Mouse (Mus musculus): ENCODE measurements around the gene Trappc12.

Trappc12 gene

GRCm38 (mm10) chr12:28714822-28715632, 35.2 kb downstream of the Trappc12 start:
- peaks cover 5% of the 10 kb centered on the region for H3K36me3 ChIP-seq (ENCODE audit: control insufficient read depth, insufficient read depth, low read length, poor library complexity, severe bottlenecking)

GRCm38 (mm10) chr12:28710566-28711185, 39.6 kb downstream of the Trappc12 start:
- no peaks in the 10 kb centered on the region for H3K27me3 ChIP-seq (ENCODE audit: control insufficient read depth, insufficient read depth, low read length, poor library complexity, severe bottlenecking)
- no peak for DNase-seq (ENCODE audit: low read depth, low spot score)

More at GRCm38 (mm10) chr12:28714822-28715632, 35.2 kb downstream of the Trappc12 start:
- H3K27me3 ChIP-seq (ENCODE audit: control insufficient read depth, insufficient read depth, low read length, poor library complexity, severe bottlenecking), result no peaks in the 10 kb centered on the region
- no peak for DNase-seq (ENCODE audit: low read depth, low spot score)

DNA sequence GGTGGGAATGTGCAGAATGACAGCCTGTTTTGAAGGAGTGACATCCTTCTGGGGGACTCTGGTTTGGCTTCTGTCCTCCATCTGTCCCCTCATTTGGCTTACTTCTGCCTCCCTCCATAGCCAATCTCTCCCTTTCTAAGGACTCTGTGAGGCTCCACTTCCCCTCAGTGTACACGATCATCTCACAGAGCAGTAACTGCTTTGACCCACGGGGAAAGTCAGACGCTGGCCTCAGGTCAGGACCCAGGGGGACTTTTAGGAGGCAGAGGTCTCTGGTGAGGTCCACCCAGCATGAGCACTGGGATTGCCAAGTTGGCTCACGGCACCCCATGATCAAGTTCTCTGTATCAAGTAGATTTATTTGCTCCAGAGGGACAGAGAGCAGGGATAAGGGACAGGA, 42.1 kb downstream of the Trappc12 start:
- H3K27me3 ChIP-seq (ENCODE audit: control insufficient read depth, insufficient read depth, low read length, poor library complexity, severe bottlenecking), result no peaks in the 10 kb centered on the region
- DNase-seq (ENCODE audit: low read depth, low spot score), result no peak
- peaks cover 1% of the 10 kb centered on the region for H3K36me3 ChIP-seq (ENCODE audit: control insufficient read depth, insufficient read depth, low read length, poor library complexity, severe bottlenecking)

More at GRCm38 (mm10) chr12:28710566-28711185, 39.6 kb downstream of the Trappc12 start:
- peaks cover 1% of the 10 kb centered on the region for H3K36me3 ChIP-seq (ENCODE audit: control insufficient read depth, insufficient read depth, low read length, poor library complexity, severe bottlenecking)

DNA sequence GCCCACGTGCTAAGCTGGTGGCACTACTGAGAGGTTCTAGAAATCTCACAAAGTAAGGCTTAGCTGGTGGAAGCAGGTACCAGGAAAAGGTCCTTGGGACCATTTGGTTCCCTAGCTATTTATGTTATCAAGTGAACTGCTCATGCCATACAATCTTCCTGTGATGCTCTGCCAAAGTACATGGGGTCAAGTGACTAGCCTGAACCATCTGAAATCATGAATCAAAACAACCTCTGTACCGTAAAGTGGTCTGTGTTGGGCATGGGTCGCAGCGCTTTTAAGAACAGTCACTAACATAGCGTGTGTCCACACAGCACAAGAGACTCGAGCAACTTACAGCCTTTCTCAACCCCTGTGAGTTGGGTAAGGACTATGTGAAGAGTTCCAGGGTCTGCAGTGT, 45.1 kb downstream of the Trappc12 start:
- Histone ChIP-seq H3K27me3 (ENCODE audit: control insufficient read depth, insufficient read depth, low read length, poor library complexity, severe bottlenecking) (no peaks in the 10 kb centered on the region), H3K36me3 (ENCODE audit: control insufficient read depth, insufficient read depth, low read length, poor library complexity, severe bottlenecking) (no peaks in the 10 kb centered on the region; the same call in 1 of the 2 replicates)
- DNase-seq (ENCODE audit: low read depth, low spot score), result no peak

GRCm38 (mm10) chr12:28704381-28704780, 45.9 kb downstream of the Trappc12 start:
- H3K27me3 ChIP-seq (ENCODE audit: control insufficient read depth, insufficient read depth, low read length, poor library complexity, severe bottlenecking), result no peaks in the 10 kb centered on the region
- DNase-seq (ENCODE audit: low read depth, low spot score), result no peak

GRCm38 (mm10) chr12:28701302-28701701, 49.0 kb downstream of the Trappc12 start:
- no peaks in the 10 kb centered on the region; the same call in 1 of the 2 replicates for H3K36me3 ChIP-seq (ENCODE audit: control insufficient read depth, insufficient read depth, low read length, poor library complexity, severe bottlenecking)
- no peak for DNase-seq (ENCODE audit: low read depth, low spot score)
- no peaks in the 10 kb centered on the region for H3K27me3 ChIP-seq (ENCODE audit: control insufficient read depth, insufficient read depth, low read length, poor library complexity, severe bottlenecking)

More at GRCm38 (mm10) chr12:28704381-28704780, 45.9 kb downstream of the Trappc12 start:
- no peaks in the 10 kb centered on the region; the same call in 1 of the 2 replicates for H3K36me3 ChIP-seq (ENCODE audit: control insufficient read depth, insufficient read depth, low read length, poor library complexity, severe bottlenecking)

- H3K36me3 ChIP-seq (ENCODE audit: control insufficient read depth, insufficient read depth, low read length, poor library complexity, severe bottlenecking), result no peaks in the 10 kb centered on the region; the same call in 1 of the 2 replicates
- no peaks in the 10 kb centered on the region for H3K27me3 ChIP-seq (ENCODE audit: control insufficient read depth, insufficient read depth, low read length, poor library complexity, severe bottlenecking)
- DNase-seq (ENCODE audit: low read depth, low spot score), result no peak
These were observed 49.7 kb downstream of the Trappc12 start for GRCm38 (mm10) chr12:28700561-28701025.

- no peaks in the 10 kb centered on the region for H3K27me3 ChIP-seq (ENCODE audit: control insufficient read depth, insufficient read depth, low read length, poor library complexity, severe bottlenecking)
- H3K36me3 ChIP-seq (ENCODE audit: control insufficient read depth, insufficient read depth, low read length, poor library complexity, severe bottlenecking), result no peaks in the 10 kb centered on the region; the same call in 1 of the 2 replicates
- no peak for DNase-seq (ENCODE audit: low read depth, low spot score)
These were observed 50.2 kb downstream of the Trappc12 start for GRCm38 (mm10) chr12:28700101-28700511.

DNA sequence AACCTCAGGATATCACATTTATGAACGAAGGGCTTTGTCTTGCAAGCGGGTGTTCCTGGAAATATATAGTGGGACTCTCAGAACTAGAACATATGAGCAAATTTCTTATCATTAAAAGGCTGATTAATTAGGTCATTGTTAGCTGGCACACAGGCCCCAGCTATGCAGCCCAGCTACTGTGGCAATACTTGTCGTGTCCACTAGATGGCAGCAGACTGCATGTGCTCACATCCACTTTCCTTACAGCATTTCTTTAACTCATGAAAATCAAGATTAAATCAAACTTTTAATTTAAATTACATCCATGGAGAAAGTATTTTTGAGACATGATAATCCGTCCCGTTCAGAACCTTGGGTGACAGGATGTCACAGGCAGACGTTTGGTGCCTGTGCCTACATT, 50.6 kb downstream of the Trappc12 start:
- H3K36me3 ChIP-seq (ENCODE audit: control insufficient read depth, insufficient read depth, low read length, poor library complexity, severe bottlenecking), result no peaks in the 10 kb centered on the region; the same call in none of the 2 replicates
- no peaks in the 10 kb centered on the region for H3K27me3 ChIP-seq (ENCODE audit: control insufficient read depth, insufficient read depth, low read length, poor library complexity, severe bottlenecking)
- peak; percentile 81 for DNase-seq (ENCODE audit: low read depth, low spot score)

DNA sequence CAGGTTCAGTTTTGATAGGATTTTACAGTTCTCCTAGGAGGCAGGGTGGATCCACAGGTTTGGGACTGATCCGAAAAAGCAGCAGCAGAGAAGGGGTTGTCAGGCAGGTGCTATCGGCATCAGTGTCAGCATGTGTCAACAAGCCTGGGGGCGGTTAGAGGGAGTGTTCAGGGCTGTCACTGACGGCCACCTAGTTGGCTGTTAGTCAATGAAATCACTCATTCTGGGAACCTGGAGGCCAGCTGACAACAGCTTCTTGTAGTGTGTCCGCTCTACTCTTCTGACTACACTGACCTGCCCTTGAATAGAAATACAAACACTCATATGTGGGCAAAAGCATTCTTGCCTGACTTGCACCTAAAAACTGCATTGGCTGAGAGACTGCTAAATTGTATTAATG, 51.2 kb downstream of the Trappc12 start:
- H3K27me3 ChIP-seq (ENCODE audit: control insufficient read depth, insufficient read depth, low read length, poor library complexity, severe bottlenecking), result no peaks in the 10 kb centered on the region
- no peaks in the 10 kb centered on the region; the same call in none of the 2 replicates for H3K36me3 ChIP-seq (ENCODE audit: control insufficient read depth, insufficient read depth, low read length, poor library complexity, severe bottlenecking)

DNA sequence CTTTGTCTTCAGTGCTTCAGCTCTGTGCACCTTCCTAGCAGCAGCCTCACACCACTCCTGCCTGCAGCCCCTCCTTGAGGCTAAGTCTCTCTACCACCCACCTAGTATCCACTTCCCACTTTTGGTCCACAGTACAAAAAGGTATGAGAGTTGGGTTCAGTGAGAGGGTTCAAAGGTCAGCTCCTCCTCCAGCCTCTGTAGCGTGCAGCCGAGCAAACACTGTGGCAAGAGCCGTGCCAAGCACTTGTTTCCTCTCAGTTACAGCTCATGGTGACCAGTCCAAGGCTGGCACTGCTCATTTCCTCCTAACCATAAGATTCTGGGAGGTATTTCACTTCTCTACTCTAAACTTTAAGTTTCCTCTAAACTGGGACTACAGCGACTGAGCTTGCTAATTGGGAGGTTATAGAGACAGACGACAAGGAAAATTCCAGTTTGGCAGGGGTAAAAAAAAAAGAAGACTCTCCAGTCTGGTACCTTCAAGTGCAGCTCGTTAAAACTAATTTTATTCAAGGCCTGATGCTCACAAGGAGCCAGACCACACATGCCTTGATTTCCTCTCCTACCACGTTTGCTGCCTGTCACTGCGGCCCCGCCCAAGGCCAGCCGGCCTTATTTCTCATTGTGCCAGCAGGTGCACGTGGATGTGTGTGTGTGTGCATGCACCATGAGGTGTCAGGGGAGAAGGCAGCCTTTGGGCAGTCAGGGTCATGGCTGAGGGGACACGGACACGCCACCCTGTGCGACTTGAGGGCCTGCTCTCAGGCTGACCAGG, 52.3 kb downstream of the Trappc12 start:
- H3K27me3 ChIP-seq (ENCODE audit: control insufficient read depth, insufficient read depth, low read length, poor library complexity, severe bottlenecking), result no peaks in the 10 kb centered on the region
- peak; percentile 11 for DNase-seq (ENCODE audit: low read depth, low spot score)

More for the DNA sequence above, 51.2 kb downstream of the Trappc12 start:
- DNase-seq (ENCODE audit: low read depth, low spot score), result no peak

DNA sequence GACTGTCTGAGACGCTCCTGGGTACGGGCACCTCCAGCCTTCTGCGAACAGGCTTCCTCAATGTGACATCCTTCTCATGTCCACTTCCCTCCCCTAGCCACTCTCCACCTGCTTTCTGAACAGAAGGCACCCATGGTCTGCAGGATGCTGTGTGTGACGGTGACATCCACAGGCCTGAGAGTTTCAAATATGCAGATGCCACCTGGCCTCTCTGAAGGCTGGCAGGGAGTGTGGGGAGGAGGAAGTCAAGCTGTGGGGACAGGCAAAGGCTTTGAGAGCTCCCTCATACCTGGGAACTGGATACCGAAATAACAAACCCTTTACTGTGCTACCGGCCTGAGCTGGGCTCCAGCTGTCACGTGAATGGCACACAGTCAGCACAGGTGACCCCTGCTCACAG, 55.5 kb downstream of the Trappc12 start:
- H3K36me3 ChIP-seq (ENCODE audit: control insufficient read depth, insufficient read depth, low read length, poor library complexity, severe bottlenecking), result no peaks in the 10 kb centered on the region; the same call in none of the 2 replicates
- no peak for DNase-seq (ENCODE audit: low read depth, low spot score)
- H3K27me3 ChIP-seq (ENCODE audit: control insufficient read depth, insufficient read depth, low read length, poor library complexity, severe bottlenecking), result no peaks in the 10 kb centered on the region

More for the DNA sequence above, 52.3 kb downstream of the Trappc12 start:
- no peaks in the 10 kb centered on the region; the same call in 1 of the 2 replicates for H3K36me3 ChIP-seq (ENCODE audit: control insufficient read depth, insufficient read depth, low read length, poor library complexity, severe bottlenecking)

- no peak for DNase-seq (ENCODE audit: low read depth, low spot score)
- no peaks in the 10 kb centered on the region for H3K27me3 ChIP-seq (ENCODE audit: control insufficient read depth, insufficient read depth, low read length, poor library complexity, severe bottlenecking)
- no peaks in the 10 kb centered on the region; the same call in none of the 2 replicates for H3K36me3 ChIP-seq (ENCODE audit: control insufficient read depth, insufficient read depth, low read length, poor library complexity, severe bottlenecking)
These were observed 56.0 kb downstream of the Trappc12 start for GRCm38 (mm10) chr12:28694231-28694630.

DNA sequence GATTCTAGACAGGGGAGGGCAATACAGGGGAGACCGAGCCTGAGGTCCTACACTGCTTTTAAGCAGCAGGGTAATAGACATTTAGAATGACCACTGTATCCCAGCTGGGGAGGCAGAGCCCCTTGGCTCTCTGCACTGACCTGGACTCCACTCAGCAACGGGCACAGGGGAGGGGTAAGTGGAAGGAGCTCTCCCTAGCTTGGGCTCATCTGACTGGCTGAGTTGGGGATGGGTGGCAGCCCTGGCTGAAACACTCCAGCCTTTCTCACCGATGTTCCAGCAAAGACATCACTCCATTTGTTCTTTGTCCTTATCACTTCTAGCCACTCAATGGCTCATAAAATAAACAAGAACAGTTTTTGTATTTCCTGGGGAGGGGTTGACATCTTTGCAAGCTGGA, 56.5 kb downstream of the Trappc12 start:
- DNase-seq (ENCODE audit: low read depth, low spot score), result no peak
- H3K27me3 ChIP-seq (ENCODE audit: control insufficient read depth, insufficient read depth, low read length, poor library complexity, severe bottlenecking), result no peaks in the 10 kb centered on the region
- H3K36me3 ChIP-seq (ENCODE audit: control insufficient read depth, insufficient read depth, low read length, poor library complexity, severe bottlenecking), result no peaks in the 10 kb centered on the region; the same call in none of the 2 replicates
